Mouse (Mus musculus): ENCODE results near the gene Cd160.

GRCm38 (mm10) chr3:96836414-96836813 is 7.3 kb upstream of the Cd160 start:
- TF ChIP-seq CTCF (IDR thresholded peaks at IDR 0.05) (no peak), EP300 (IDR thresholded peaks at IDR 0.05) (peak; percentile 34; the same call in 1 of the 2 replicates)
